Mouse (Mus musculus) c-Kit-positive CD71-positive TER-119-positive erythroid progenitor cells, embryonic 14.5 days (primary cell): ENCODE measurements at regions not wholly inside any gene's neighbourhood (a gene's known extent, or its start where the extent isn't known, plus 50 kb on each side); places are given as distances from the start of the nearest gene placed in this dataset.

Experiments
- DNase-seq: peaks from one replicate; pipeline ENCODE4 v3.0.0-alpha.2; 2013; ENCODE audit warnings: low spot score

- DNase-seq = no peak
Measured at GRCm38 (mm10) chr7:115380989-115381610, 637.6 kb downstream of the Insc start.

- no peak for DNase-seq
Measured at GRCm38 (mm10) chr7:115382876-115383275, 639.4 kb downstream of the Insc start.

GRCm38 (mm10) chr7:115388874-115389273 lies 645.4 kb downstream of the Insc start:
- DNase-seq = no peak

GRCm38 (mm10) chr7:115392520-115392919 lies 646.1 kb downstream of the Sox6 start:
- DNase-seq = no peak

- DNase-seq = no peak
Measured at GRCm38 (mm10) chr7:115398202-115398601, 640.4 kb downstream of the Sox6 start.

- no peak for DNase-seq
Measured at GRCm38 (mm10) chr7:115399461-115399860, 639.1 kb downstream of the Sox6 start.

GRCm38 (mm10) chr7:115407889-115408288 lies 630.7 kb downstream of the Sox6 start:
- no peak for DNase-seq

- no peak for DNase-seq
Measured at GRCm38 (mm10) chr7:115408915-115409314, 629.7 kb downstream of the Sox6 start.

- no peak for DNase-seq
Measured at GRCm38 (mm10) chr7:115410501-115411230, 627.9 kb downstream of the Sox6 start.

- no peak for DNase-seq
Measured at GRCm38 (mm10) chr7:115411456-115411855, 627.1 kb downstream of the Sox6 start.

GRCm38 (mm10) chr7:115415147-115415561 lies 623.4 kb downstream of the Sox6 start:
- DNase-seq = no peak
